Mouse (Mus musculus): ENCODE measurements around the gene Adcy5. TPM values are rescaled to one million over a fixed set of nuclear protein-coding genes. Genes with fewer than 3 reads are reported as not detected.

Gene Adcy5
- polyA plus RNA-seq (2014; fragmentation: Nextera tagmentation; extraction: Ambion mirVana), result 8.4 and 8.7 TPM in 2 replicates

- under 1% methylated on average over 79 of the region's 104 CpGs for WGBS
- no peaks in the 10 kb centered on the region for H3K9me3 ChIP-seq (ENCODE audit: control insufficient read depth, low read length)
- peaks cover 51% of the 10 kb centered on the region for H3K4me1 ChIP-seq (ENCODE audit: control insufficient read depth, insufficient read depth, low read length)
- H3K27ac ChIP-seq (replicated peaks; ENCODE audit: low read depth, low read length), result peak within 1 kb of the TSS; percentile 90
- DNase-seq (peak; percentile 81), ATAC-seq (ENCODE audit: low FRiP score, low TSS enrichment) (peak; percentile 71)
- no peaks in the 10 kb centered on the region for H3K36me3 ChIP-seq (ENCODE audit: control insufficient read depth, insufficient read depth, low read length)
- peaks cover 33% of the 10 kb centered on the region for H3K27me3 ChIP-seq (ENCODE audit: control insufficient read depth, insufficient read depth, low read length)
- peak within 1 kb of the TSS; percentile 79 for H3K4me2 ChIP-seq (ENCODE audit: low read length)
- peak within 1 kb of the TSS; percentile 81 for H3K4me3 ChIP-seq (replicated peaks; ENCODE audit: low read depth, low read length)
- H3K9ac ChIP-seq (replicated peaks; ENCODE audit: low read length), result peak within 1 kb of the TSS; percentile 87
Observed at GRCm38 (mm10) chr16:35154641-35155390, at the start of gene Adcy5. Adcy5 (plus strand) TSS chr16:35154877.

- Histone ChIP-seq H3K27ac (replicated peaks; ENCODE audit: low read depth, low read length) (no peak overlapping the region), H3K27me3 (ENCODE audit: control insufficient read depth, insufficient read depth, low read length) (no peaks in the 10 kb centered on the region), H3K9me3 (ENCODE audit: control insufficient read depth, low read length) (no peaks in the 10 kb centered on the region), H3K4me1 (ENCODE audit: control insufficient read depth, insufficient read depth, low read length) (peaks cover 7% of the 10 kb centered on the region), H3K4me3 (replicated peaks; ENCODE audit: low read depth, low read length) (no peak overlapping the region), H3K9ac (replicated peaks; ENCODE audit: low read length) (no peak overlapping the region; the same call in 1 of the 2 replicates), H3K4me2 (ENCODE audit: low read length) (no peak overlapping the region), H3K36me3 (ENCODE audit: control insufficient read depth, insufficient read depth, low read length) (0 out of 2 replicates have a peak, but pooled peaks cover 12% of the 10 kb centered on the region)
- ATAC-seq (ENCODE audit: low FRiP score, low TSS enrichment) (no peak), DNase-seq (no peak)
- 80% methylated on average over 6 of the region's 6 CpGs for WGBS
Observed at GRCm38 (mm10) chr16:35107985-35108384, 46.7 kb upstream of the Adcy5 start.

- Histone ChIP-seq H3K4me2 (ENCODE audit: low read length) (no peak overlapping the region), H3K4me1 (ENCODE audit: control insufficient read depth, insufficient read depth, low read length) (peaks cover 7% of the 10 kb centered on the region), H3K36me3 (ENCODE audit: control insufficient read depth, insufficient read depth, low read length) (0 out of 2 replicates have a peak, but pooled peaks cover 12% of the 10 kb centered on the region), H3K9ac (replicated peaks; ENCODE audit: low read length) (no peak overlapping the region), H3K9me3 (ENCODE audit: control insufficient read depth, low read length) (no peaks in the 10 kb centered on the region), H3K27me3 (ENCODE audit: control insufficient read depth, insufficient read depth, low read length) (no peaks in the 10 kb centered on the region), H3K27ac (replicated peaks; ENCODE audit: low read depth, low read length) (no peak overlapping the region), H3K4me3 (replicated peaks; ENCODE audit: low read depth, low read length) (no peak overlapping the region)
- peak; percentile 27 for DNase-seq
- 70% methylated on average over 8 of the region's 8 CpGs for whole genome bisulfite sequencing
- no peak for ATAC-seq (ENCODE audit: low FRiP score, low TSS enrichment)
Observed at GRCm38 (mm10) chr16:35109156-35109555, 45.5 kb upstream of the Adcy5 start.

GRCm38 (mm10) chr16:35109656-35110291, 44.9 kb upstream of the Adcy5 start:
- no peak overlapping the region for H3K4me2 ChIP-seq (ENCODE audit: low read length)
- no peaks in the 10 kb centered on the region for H3K27me3 ChIP-seq (ENCODE audit: control insufficient read depth, insufficient read depth, low read length)
- no peaks in the 10 kb centered on the region for H3K9me3 ChIP-seq (ENCODE audit: control insufficient read depth, low read length)
- ATAC-seq (ENCODE audit: low FRiP score, low TSS enrichment), result no peak
- no peak for DNase-seq
- H3K4me1 ChIP-seq (ENCODE audit: control insufficient read depth, insufficient read depth, low read length), result peaks cover 7% of the 10 kb centered on the region
- no peak overlapping the region for H3K27ac ChIP-seq (replicated peaks; ENCODE audit: low read depth, low read length)
- 50% methylated on average over 7 of the region's 7 CpGs for WGBS
- H3K9ac ChIP-seq (replicated peaks; ENCODE audit: low read length), result no peak overlapping the region
- H3K36me3 ChIP-seq (ENCODE audit: control insufficient read depth, insufficient read depth, low read length), result 0 out of 2 replicates have a peak, but pooled peaks cover 9% of the 10 kb centered on the region
- H3K4me3 ChIP-seq (replicated peaks; ENCODE audit: low read depth, low read length), result no peak overlapping the region

- peaks cover 7% of the 10 kb centered on the region for H3K4me1 ChIP-seq (ENCODE audit: control insufficient read depth, insufficient read depth, low read length)
- DNase-seq (peak; percentile 94), ATAC-seq (ENCODE audit: low FRiP score, low TSS enrichment) (peak; percentile 86)
- H3K9ac ChIP-seq (replicated peaks; ENCODE audit: low read length), result peak overlapping the region; percentile 49; the same call in 1 of the 2 replicates
- H3K4me3 ChIP-seq (replicated peaks; ENCODE audit: low read depth, low read length), result no peak overlapping the region
- H3K36me3 ChIP-seq (ENCODE audit: control insufficient read depth, insufficient read depth, low read length), result 0 out of 2 replicates have a peak, but pooled peaks cover 9% of the 10 kb centered on the region
- peak overlapping the region; percentile 49 for H3K4me2 ChIP-seq (ENCODE audit: low read length)
- H3K27me3 ChIP-seq (ENCODE audit: control insufficient read depth, insufficient read depth, low read length), result no peaks in the 10 kb centered on the region
- no peaks in the 10 kb centered on the region for H3K9me3 ChIP-seq (ENCODE audit: control insufficient read depth, low read length)
- 19% methylated on average over 10 of the region's 10 CpGs for WGBS
- H3K27ac ChIP-seq (replicated peaks; ENCODE audit: low read depth, low read length), result peak overlapping the region; percentile 55; the same call in 1 of the 2 replicates
Observed at GRCm38 (mm10) chr16:35110410-35111142, 44.1 kb upstream of the Adcy5 start.

GRCm38 (mm10) chr16:35111143-35111620, 43.5 kb upstream of the Adcy5 start:
- DNase-seq, result peak; percentile 53
- H3K4me1 ChIP-seq (ENCODE audit: control insufficient read depth, insufficient read depth, low read length), result peaks cover 7% of the 10 kb centered on the region
- no peak overlapping the region for H3K9ac ChIP-seq (replicated peaks; ENCODE audit: low read length)
- H3K36me3 ChIP-seq (ENCODE audit: control insufficient read depth, insufficient read depth, low read length), result 0 out of 2 replicates have a peak, but pooled peaks cover 9% of the 10 kb centered on the region
- peak overlapping the region; percentile 49; the same call in 1 of the 2 replicates for H3K4me2 ChIP-seq (ENCODE audit: low read length)
- H3K4me3 ChIP-seq (replicated peaks; ENCODE audit: low read depth, low read length), result no peak overlapping the region
- H3K27me3 ChIP-seq (ENCODE audit: control insufficient read depth, insufficient read depth, low read length), result no peaks in the 10 kb centered on the region
- 62% methylated on average over 8 of the region's 8 CpGs for WGBS
- peak overlapping the region; percentile 55; the same call in 1 of the 2 replicates for H3K27ac ChIP-seq (replicated peaks; ENCODE audit: low read depth, low read length)
- H3K9me3 ChIP-seq (ENCODE audit: control insufficient read depth, low read length), result no peaks in the 10 kb centered on the region
- ATAC-seq (ENCODE audit: low FRiP score, low TSS enrichment), result no peak

- ATAC-seq (ENCODE audit: low FRiP score, low TSS enrichment) (no peak), DNase-seq (no peak)
- Histone ChIP-seq H3K4me3 (replicated peaks; ENCODE audit: low read depth, low read length) (no peak overlapping the region), H3K27ac (replicated peaks; ENCODE audit: low read depth, low read length) (no peak overlapping the region), H3K9ac (replicated peaks; ENCODE audit: low read length) (no peak overlapping the region), H3K4me2 (ENCODE audit: low read length) (no peak overlapping the region), H3K9me3 (ENCODE audit: control insufficient read depth, low read length) (no peaks in the 10 kb centered on the region), H3K36me3 (ENCODE audit: control insufficient read depth, insufficient read depth, low read length) (no peaks in the 10 kb centered on the region), H3K27me3 (ENCODE audit: control insufficient read depth, insufficient read depth, low read length) (no peaks in the 10 kb centered on the region), H3K4me1 (ENCODE audit: control insufficient read depth, insufficient read depth, low read length) (peaks cover 7% of the 10 kb centered on the region)
- 92% methylated on average over 5 of the region's 5 CpGs for WGBS
Observed at GRCm38 (mm10) chr16:35113496-35113895, 41.2 kb upstream of the Adcy5 start.

DNA sequence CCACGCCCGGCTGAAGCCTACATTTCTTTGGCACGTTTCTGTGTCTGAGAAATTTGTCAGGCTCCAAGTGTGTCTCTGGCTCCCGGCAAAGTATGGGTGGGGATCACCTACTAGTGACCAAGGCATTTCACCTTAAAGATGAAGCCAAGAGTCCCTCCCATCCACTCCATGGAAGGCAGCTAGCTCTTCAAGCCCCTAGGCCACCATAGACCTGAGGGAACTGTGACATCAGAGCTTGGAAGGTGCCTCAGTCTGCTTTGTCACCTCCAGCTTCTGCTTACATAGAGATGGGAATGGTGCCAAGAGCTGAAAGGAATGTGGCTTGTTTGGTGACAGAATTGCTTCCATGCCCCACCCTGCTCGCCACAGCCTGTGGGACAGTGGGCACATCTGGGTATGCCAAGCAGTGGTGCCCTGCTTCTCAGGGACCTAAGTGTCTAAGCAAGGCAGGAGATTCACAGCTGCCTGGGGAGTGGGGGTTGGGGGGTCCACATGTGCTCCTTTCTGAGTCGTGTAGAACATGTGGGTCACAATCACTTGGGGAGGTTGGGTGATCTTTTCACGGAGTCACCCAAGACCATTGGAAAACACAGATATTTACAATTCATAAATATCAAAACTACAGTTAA, 38.2 kb upstream of the Adcy5 start:
- 82% methylated on average over 7 of the region's 7 CpGs for WGBS
- ATAC-seq (ENCODE audit: low FRiP score, low TSS enrichment) (no peak), DNase-seq (no peak)
- Histone ChIP-seq H3K4me2 (ENCODE audit: low read length) (no peak overlapping the region), H3K27me3 (ENCODE audit: control insufficient read depth, insufficient read depth, low read length) (no peaks in the 10 kb centered on the region), H3K9me3 (ENCODE audit: control insufficient read depth, low read length) (no peaks in the 10 kb centered on the region), H3K4me3 (replicated peaks; ENCODE audit: low read depth, low read length) (no peak overlapping the region), H3K36me3 (ENCODE audit: control insufficient read depth, insufficient read depth, low read length) (no peaks in the 10 kb centered on the region), H3K9ac (replicated peaks; ENCODE audit: low read length) (no peak overlapping the region), H3K4me1 (ENCODE audit: control insufficient read depth, insufficient read depth, low read length) (no peaks in the 10 kb centered on the region), H3K27ac (replicated peaks; ENCODE audit: low read depth, low read length) (no peak overlapping the region)
